Mouse (Mus musculus) midbrain, embryonic 14.5 days (tissue): ENCODE measurements around the gene Frrs1. TPM values are rescaled to one million over a fixed set of nuclear protein-coding genes. Genes with fewer than 3 reads are reported as not detected.

Experiments
- polyA plus RNA-seq: library from polyadenylated mRNA; unstranded; fragments of >200 nt; fragmentation: Nextera tagmentation; extraction: Ambion mirVana; gene quantifications from 2 replicates; pipeline ENCODE4 v1.2.1, GENCODE M21; 2014

The Frrs1 gene
- polyA plus RNA-seq, 1 experiment from 2014 or later: 5.6 TPM

Other genes starting within 250 kb of the Frrs1 start
- gene Trmt13, start 244.9 kb upstream of the Frrs1 start, polyA plus RNA-seq: 22.9 and 26.1 TPM in 2 replicates
- 61.4 and 75.5 TPM in 2 replicates for gene Mfsd14a, start 196.8 kb upstream of the Frrs1 start, polyA plus RNA-seq
- gene Gm43191, start 178.2 kb upstream of the Frrs1 start, polyA plus RNA-seq: not detected in 2 replicates
- gene Slc35a3, start 146.6 kb upstream of the Frrs1 start, polyA plus RNA-seq: 7.9 and 8.3 TPM in 2 replicates
- gene Agl, start 51.3 kb upstream of the Frrs1 start, polyA plus RNA-seq: 12.3 and 17.4 TPM in 2 replicates
- not detected in 2 replicates for gene 4930455H04Rik, start 108.8 kb downstream of the Frrs1 start, polyA plus RNA-seq
- gene Palmd, start 109.5 kb downstream of the Frrs1 start, polyA plus RNA-seq: 7.3 and 11.5 TPM in 2 replicates